Mouse (Mus musculus): ENCODE data around the gene Coasy.

GRCm38 (mm10) chr11:101118105-101118504, 35.7 kb downstream of the Coasy start:
- no peak for TF ChIP-seq POLR2A (IDR thresholded peaks at IDR 0.05; ENCODE audit: borderline replicate concordance, insufficient read depth, low read length)
- no peak for TF ChIP-seq CTCF (IDR thresholded peaks at IDR 0.05; ENCODE audit: borderline replicate concordance, insufficient read depth, low read depth, low read length)

Measured in cerebellum, adult 2 months (tissue).